Mouse (Mus musculus): Measurements from ENCODE around the gene Camk2g. TPM values are rescaled to one million over a fixed set of nuclear protein-coding genes. Genes with fewer than 3 reads are reported as not detected.
A peak's percentile ranks its signal among the peaks of the same experiment; 100 is the strongest.

The Camk2g gene
- total and polyA plus RNA-seq, 3 experiments: 14.1 to 27.1 TPM; not detected in 1

DNA sequence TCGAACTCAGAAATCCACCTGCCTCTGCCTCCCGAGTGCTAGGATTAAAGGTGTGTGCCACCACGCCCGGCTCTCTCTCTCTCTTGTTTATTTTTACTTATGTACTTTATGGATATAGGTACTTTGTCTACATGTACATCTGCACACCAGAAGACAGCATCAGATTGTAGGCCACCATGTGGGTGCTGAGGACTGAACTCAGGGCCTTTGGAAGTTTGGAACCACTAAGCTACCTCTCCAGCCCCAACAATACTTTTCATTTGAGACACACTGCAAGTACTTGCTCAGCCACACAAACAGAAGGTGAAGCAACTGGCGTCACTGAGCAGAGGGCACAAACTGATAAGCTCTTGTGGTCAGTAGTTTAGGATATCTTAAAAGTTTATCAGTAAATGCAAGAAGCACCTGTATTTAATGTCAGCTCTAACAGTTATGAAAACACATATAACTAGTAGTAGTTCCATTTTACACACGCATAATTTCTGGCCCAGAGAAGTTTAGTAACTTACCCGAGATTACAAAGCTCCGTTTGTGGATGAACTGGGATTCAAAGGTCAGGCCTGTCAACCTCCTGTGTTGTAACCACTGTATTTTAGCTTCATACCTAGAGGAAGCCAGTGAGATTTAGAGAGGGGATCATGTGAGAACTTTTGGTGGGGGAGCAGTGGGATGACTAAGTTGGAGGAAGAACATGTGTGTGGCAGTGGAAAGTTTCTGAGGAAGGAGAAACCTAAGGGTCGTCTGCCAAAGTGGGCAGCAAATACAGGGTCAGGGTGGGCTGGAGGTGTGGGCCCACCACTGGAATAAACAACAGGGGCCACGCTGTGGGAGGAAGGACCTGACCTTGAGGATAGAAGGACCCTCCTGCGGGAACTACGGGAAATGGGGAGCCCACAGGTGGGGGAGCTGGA is 60.6 kb downstream of the Camk2g start (continued):
- peak in 1 of 2 experiments; percentile 40; a peak in 2 of 4 replicates for TF ChIP-seq POLR2A (IDR thresholded peaks at IDR 0.05; ENCODE audit: control insufficient read depth in 1 of 2, insufficient read depth in 1 of 2, low read depth in 1 of 2, low read length in 2 of 2, poor library complexity in 1 of 2)
- TF ChIP-seq MYC (IDR thresholded peaks at IDR 0.05; ENCODE audit: low read depth, low read length): 0 out of 2 replicates have a peak, but pooled peaks have one; percentile 59
- TF ChIP-seq CHD2 (IDR thresholded peaks at IDR 0.05; ENCODE audit: low read length): no peak
- peak; percentile 59; the same call in 1 of the 2 replicates for TF ChIP-seq MAFK (IDR thresholded peaks at IDR 0.05; ENCODE audit: borderline replicate concordance, low read depth, low read length)
- peak; percentile 50 for TF ChIP-seq KAT2A (conservative IDR thresholded peaks at IDR 0.05; ENCODE audit: low read depth, low read length)
- TF ChIP-seq UBTF (IDR thresholded peaks at IDR 0.05; ENCODE audit: borderline replicate concordance, insufficient read depth, low read depth, low read length): no peak
- peak; percentile 53 for TF ChIP-seq HCFC1 (IDR thresholded peaks at IDR 0.05; ENCODE audit: low read depth, low read length)
- no peak for TF ChIP-seq E2F4 (IDR thresholded peaks at IDR 0.05; ENCODE audit: borderline replicate concordance, low read depth, low read length)
- peak; percentile 90 for TF ChIP-seq MYB (IDR thresholded peaks at IDR 0.05; ENCODE audit: low read depth, low read length)
- no peak for TF ChIP-seq RAD21 (IDR thresholded peaks at IDR 0.05; ENCODE audit: low read depth, low read length)
- no peak for TF ChIP-seq CTCF (IDR thresholded peaks at IDR 0.05 in 2 of 3, conservative IDR thresholded peaks at IDR 0.05 in 1 of 3; ENCODE audit: control insufficient read depth in 1 of 3, insufficient read depth in 1 of 3, low read depth in 2 of 3, low read length in 3 of 3, poor library complexity in 1 of 3, severe bottlenecking in 1 of 3)
- TF ChIP-seq CHD1 (IDR thresholded peaks at IDR 0.05; ENCODE audit: low read depth, low read length): peak; percentile 97
- TF ChIP-seq GABPA (IDR thresholded peaks at IDR 0.05; ENCODE audit: low read depth, low read length): peak; percentile 45; the same call in 1 of the 2 replicates
- TF ChIP-seq JUND (IDR thresholded peaks at IDR 0.05; ENCODE audit: low read depth, low read length): 0 out of 2 replicates have a peak, but pooled peaks have one; percentile 39
- no peak for TF ChIP-seq USF2 (IDR thresholded peaks at IDR 0.05; ENCODE audit: borderline replicate concordance in 1 of 2, insufficient read depth in 1 of 2, low read depth in 1 of 2, low read length in 2 of 2)
- no peak for TF ChIP-seq SMC3 (IDR thresholded peaks at IDR 0.05; ENCODE audit: low read depth, low read length)
- TF ChIP-seq ZMIZ1 (IDR thresholded peaks at IDR 0.05; ENCODE audit: low read depth, low read length): peak; percentile 99
- no peak for TF ChIP-seq ZKSCAN1 (IDR thresholded peaks at IDR 0.05; ENCODE audit: low read depth, low read length)
- no peak for TF ChIP-seq ZNF384 (IDR thresholded peaks at IDR 0.05; ENCODE audit: low read depth, low read length)
- no peak for TF ChIP-seq ZC3H11A (IDR thresholded peaks at IDR 0.05; ENCODE audit: low read depth, low read length)
- peak; percentile 75 for TF ChIP-seq RCOR1 (IDR thresholded peaks at IDR 0.05; ENCODE audit: low read depth, low read length)
